Mouse (Mus musculus) erythroblast, embryonic 14.5 days (primary cell): ENCODE measurements around the gene Socs3.

ENCODE experiments used
- GATA1 ChIP-seq: IDR thresholded peaks from 2 replicates; pipeline ENCODE4 v1.6.1; 2012; ENCODE audit warnings: low read length, inconsistent platforms, mixed read lengths
- TAL1 ChIP-seq: IDR thresholded peaks from 3 replicates; pipeline ENCODE4 v1.6.1; 2012; ENCODE audit warnings: low read length, inconsistent platforms, mixed read lengths

DNA sequence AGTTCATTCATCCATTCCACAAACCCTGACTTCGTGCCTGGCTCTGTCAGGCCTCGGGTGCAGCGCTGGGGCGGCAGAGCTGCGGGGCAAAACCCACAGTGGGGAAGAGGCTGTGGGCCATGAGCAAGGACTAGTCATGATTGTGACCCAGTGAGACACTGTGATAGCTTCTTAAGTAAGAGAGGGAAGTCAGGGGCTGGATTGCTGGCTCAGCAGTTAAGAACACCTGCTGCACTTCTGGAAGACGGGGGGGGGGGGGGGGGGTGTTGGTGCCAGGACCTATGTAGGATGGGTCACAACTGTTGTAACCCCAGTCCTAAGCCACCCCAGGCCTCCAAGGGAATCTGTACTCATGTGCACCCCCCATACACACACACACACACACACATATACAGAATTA, 1.3 kb upstream of the Socs3 start:
- TF ChIP-seq GATA1 (no peak), TAL1 (no peak)
